Mouse (Mus musculus): ENCODE results near the gene Rplp0.

DNA sequence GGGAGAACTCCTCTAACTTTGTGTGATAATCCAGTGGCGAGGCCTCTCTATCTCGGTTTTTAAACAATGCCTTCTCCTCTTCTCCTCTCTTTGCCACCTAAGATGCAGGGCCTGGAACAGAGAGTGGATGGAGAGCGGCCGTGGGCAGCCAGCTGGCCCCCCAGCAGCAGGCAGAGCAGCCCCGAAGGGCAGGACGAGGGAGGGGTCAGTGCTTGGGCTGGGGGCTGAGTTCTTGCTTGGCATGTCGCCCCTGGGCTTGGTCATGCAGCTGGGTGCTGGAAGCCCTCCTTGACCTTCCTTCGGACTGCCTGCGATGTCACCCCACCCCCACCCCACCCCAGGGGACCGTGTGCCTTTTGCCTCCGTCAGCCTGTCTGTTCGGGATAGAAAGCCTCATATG is 7.9 kb upstream of the Rplp0 start:
- TF ChIP-seq POLR2A (IDR thresholded peaks at IDR 0.05; ENCODE audit: borderline replicate concordance, extremely low read depth, insufficient read depth, insufficient read length, poor library complexity, severe bottlenecking) (no peak), CTCF (IDR thresholded peaks at IDR 0.05; ENCODE audit: borderline replicate concordance, extremely low read depth, insufficient read depth, insufficient read length) (no peak)
